Mouse (Mus musculus): ENCODE results near the gene Carm1. TPM values are rescaled to one million over a fixed set of nuclear protein-coding genes. Genes with fewer than 3 reads are reported as not detected.

Gene Carm1
- total and polyA plus RNA-seq, 3 experiments, result 21.5 to 111 (median 42.2) TPM

GRCm38 (mm10) chr9:21587678-21588349, 41.1 kb downstream of the Carm1 start:
- H3K9ac ChIP-seq (ENCODE audit: insufficient read depth, low read depth), result no peak overlapping the region
- dilution Hi-C loops (cut with MboI; ENCODE audit: extremely low pct_ligation_motif_present, extremely low pct_unique_long_range_greater_than_20kb, low sequenced_read_pairs) (no loop called here), in situ Hi-C loops (cut with MboI; ENCODE audit: low pct_ligation_motif_present, low pct_unique_long_range_greater_than_20kb, low sequenced_read_pairs) (no loop called here)
- H3K79me2 ChIP-seq (replicated peaks; ENCODE audit: control insufficient read depth, extremely low read depth, insufficient read depth, poor library complexity, severe bottlenecking), result no peaks in the 10 kb centered on the region
- peak; percentile 7; the same call in 1 of the 2 replicates for TF ChIP-seq POLR2A (IDR thresholded peaks at IDR 0.05; ENCODE audit: low read depth, low read length)
- TF ChIP-seq KAT2A (IDR thresholded peaks at IDR 0.05; ENCODE audit: insufficient replicate concordance, low read length), result no peak
- no peak overlapping the region for H3K4me2 ChIP-seq (ENCODE audit: insufficient read depth, low read depth, poor library complexity, severe bottlenecking)
- no peak overlapping the region for H3K4me3 ChIP-seq (replicated peaks in 1 of 3; ENCODE audit: low read depth in 2 of 3, low read length in 2 of 3, poor library complexity in 1 of 3)
- no peaks in the 10 kb centered on the region for H3K9me3 ChIP-seq (replicated peaks; ENCODE audit: low read length)
- H3K27me3 ChIP-seq (replicated peaks), result no peaks in the 10 kb centered on the region
- DNase-seq (ENCODE audit: extremely low read depth), result no peak
- H3K4me1 ChIP-seq (ENCODE audit: control insufficient read depth in 1 of 2, insufficient read depth in 2 of 2), result peaks cover 12 to 44% of the 10 kb centered on the region in 2 experiments
- peaks cover 67 to 83% of the 10 kb centered on the region in 2 experiments for H3K36me3 ChIP-seq (replicated peaks in 1 of 2; ENCODE audit: control insufficient read depth in 1 of 2, insufficient read depth in 1 of 2, low read length in 1 of 2)
- no peak overlapping the region for H3K27ac ChIP-seq (ENCODE audit: insufficient read depth, low read depth)

GRCm38 (mm10) chr9:21588350-21588749, 41.7 kb downstream of the Carm1 start:
- in situ Hi-C loops (cut with MboI; ENCODE audit: low pct_ligation_motif_present, low pct_unique_long_range_greater_than_20kb, low sequenced_read_pairs), result no loop called here
- Histone ChIP-seq H3K9me3 (replicated peaks; ENCODE audit: low read length) (no peaks in the 10 kb centered on the region), H3K27ac (ENCODE audit: insufficient read depth, low read depth) (no peak overlapping the region), H3K4me2 (ENCODE audit: insufficient read depth, low read depth, poor library complexity, severe bottlenecking) (no peak overlapping the region), H3K27me3 (replicated peaks) (no peaks in the 10 kb centered on the region), H3K36me3 (replicated peaks in 1 of 2; ENCODE audit: control insufficient read depth in 1 of 2, insufficient read depth in 1 of 2, low read length in 1 of 2) (peaks cover 62 to 77% of the 10 kb centered on the region in 2 experiments), H3K4me1 (ENCODE audit: control insufficient read depth in 1 of 2, insufficient read depth in 2 of 2) (peaks cover 12 to 44% of the 10 kb centered on the region in 2 experiments), H3K4me3 (replicated peaks in 1 of 3; ENCODE audit: low read depth in 2 of 3, low read length in 2 of 3, poor library complexity in 1 of 3) (no peak overlapping the region), H3K9ac (ENCODE audit: insufficient read depth, low read depth) (no peak overlapping the region), H3K79me2 (replicated peaks; ENCODE audit: control insufficient read depth, extremely low read depth, insufficient read depth, poor library complexity, severe bottlenecking) (peaks cover 2% of the 10 kb centered on the region; the same call in 1 of the 2 replicates)
- TF ChIP-seq POLR2A (IDR thresholded peaks at IDR 0.05; ENCODE audit: low read depth, low read length) (0 out of 2 replicates have a peak, but pooled peaks have one; percentile 4), USF1 (IDR thresholded peaks at IDR 0.05; ENCODE audit: low read depth, low read length) (no peak)
- dilution Hi-C loops (cut with MboI; ENCODE audit: extremely low pct_ligation_motif_present, extremely low pct_unique_long_range_greater_than_20kb, low sequenced_read_pairs), result no loop called here
- no peak for DNase-seq (ENCODE audit: extremely low read depth)

GRCm38 (mm10) chr9:21589538-21589937, 42.8 kb downstream of the Carm1 start:
- peaks cover 54 to 65% of the 10 kb centered on the region in 2 experiments for H3K36me3 ChIP-seq (replicated peaks in 1 of 2; ENCODE audit: control insufficient read depth in 1 of 2, insufficient read depth in 1 of 2, low read length in 1 of 2)
- DNase-seq (ENCODE audit: extremely low read depth), result no peak
- H3K9ac ChIP-seq (ENCODE audit: insufficient read depth, low read depth), result no peak overlapping the region
- TF ChIP-seq CHD2 (IDR thresholded peaks at IDR 0.05; ENCODE audit: low read length) (no peak), POLR2A (IDR thresholded peaks at IDR 0.05; ENCODE audit: low read depth, low read length) (0 out of 2 replicates have a peak, but pooled peaks have one; percentile 3), ZMIZ1 (IDR thresholded peaks at IDR 0.05; ENCODE audit: low read depth, low read length) (peak; percentile 27; the same call in 1 of the 2 replicates)
- in situ Hi-C loops (cut with MboI; ENCODE audit: low pct_ligation_motif_present, low pct_unique_long_range_greater_than_20kb, low sequenced_read_pairs), result no loop called here
- H3K4me1 ChIP-seq (ENCODE audit: control insufficient read depth in 1 of 2, insufficient read depth in 2 of 2), result peaks cover 12 to 55% of the 10 kb centered on the region in 2 experiments
- no peak overlapping the region for H3K4me2 ChIP-seq (ENCODE audit: insufficient read depth, low read depth, poor library complexity, severe bottlenecking)
- peaks cover 14% of the 10 kb centered on the region for H3K79me2 ChIP-seq (replicated peaks; ENCODE audit: control insufficient read depth, extremely low read depth, insufficient read depth, poor library complexity, severe bottlenecking)
- H3K27me3 ChIP-seq (replicated peaks), result no peaks in the 10 kb centered on the region
- dilution Hi-C loops (cut with MboI; ENCODE audit: extremely low pct_ligation_motif_present, extremely low pct_unique_long_range_greater_than_20kb, low sequenced_read_pairs), result no loop called here
- no peak overlapping the region for H3K4me3 ChIP-seq (replicated peaks in 1 of 3; ENCODE audit: low read depth in 2 of 3, low read length in 2 of 3, poor library complexity in 1 of 3)
- H3K9me3 ChIP-seq (replicated peaks; ENCODE audit: low read length), result no peaks in the 10 kb centered on the region
- no peak overlapping the region for H3K27ac ChIP-seq (ENCODE audit: insufficient read depth, low read depth)
